8 mouse cellular contexts compared by ENCODE assay signal in the genomic region with DNA sequence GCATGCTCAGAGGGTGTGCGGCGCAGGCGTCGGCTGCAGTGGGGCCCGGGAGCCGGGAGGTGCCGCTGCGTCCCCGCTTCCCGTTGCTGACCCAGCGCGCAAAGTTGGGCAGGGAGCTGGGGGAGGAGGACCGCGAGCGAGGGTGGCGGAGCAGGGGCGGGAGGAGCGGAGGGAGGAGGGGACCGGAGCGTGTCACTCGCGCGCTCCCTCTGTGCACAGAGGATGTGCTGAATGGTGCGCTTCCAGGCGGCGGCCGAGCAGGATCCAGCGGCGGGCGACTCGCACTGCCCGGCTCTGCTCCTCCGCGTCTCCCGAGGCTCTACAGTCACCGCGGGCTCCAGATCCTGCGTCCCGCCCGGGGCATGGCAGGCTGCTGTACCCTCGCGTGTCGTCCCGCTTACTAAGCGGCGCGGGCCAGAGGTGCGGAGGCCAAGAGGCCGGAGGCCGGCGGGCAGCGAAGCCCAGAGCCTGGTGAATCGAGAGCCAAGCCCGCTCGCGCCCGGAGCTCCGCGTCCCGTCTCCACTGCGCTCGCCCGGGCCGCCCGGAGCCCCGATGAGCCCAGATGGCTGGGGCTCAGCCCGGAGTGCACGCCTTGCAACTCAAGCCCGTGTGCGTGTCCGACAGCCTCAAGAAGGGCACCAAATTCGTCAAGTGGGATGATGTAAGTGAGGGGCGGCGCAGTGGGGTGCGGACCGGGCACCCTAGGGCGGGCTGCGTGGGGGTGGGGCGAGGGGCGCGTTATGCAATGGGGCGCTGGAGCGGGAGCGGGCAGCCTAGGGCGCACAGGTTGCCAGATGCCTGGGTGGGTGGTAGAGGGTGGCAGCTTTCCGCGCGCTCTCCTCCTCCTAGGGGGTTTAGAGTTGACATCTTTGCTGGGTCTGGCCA. TPM values are rescaled to one million over a fixed set of nuclear protein-coding genes. Genes with fewer than 3 reads are reported as not detected.
A peak's percentile ranks its signal among the peaks of the same experiment; 100 is the strongest.
DNase-seq lines count a peak whose midpoint lies in the region; ATAC-seq lines count a peak whose summit lies in the region.

A gene (plus strand): TSS at position 98 of the 886 bp plus-strand sequence.

- peaks cover 11% of the 10 kb centered on the region for H3K4me1 ChIP-seq in hindbrain, embryonic 12.5 days
- peaks cover 4% of the 10 kb centered on the region; the same call in 1 of the 2 replicates for H3K4me1 ChIP-seq in lung, embryonic 16.5 days (replicated peaks; ENCODE audit: control insufficient read depth, insufficient read depth, low read length)

- H3K9ac ChIP-seq in hindbrain, embryonic 12.5 days: peak within 1 kb of the TSS; percentile 70
- peak within 1 kb of the TSS; percentile 86 for H3K9ac ChIP-seq in lung, embryonic 16.5 days (ENCODE audit: low read length)

- peaks cover 9% of the 10 kb centered on the region for H3K27me3 ChIP-seq in hindbrain, embryonic 12.5 days
- no peaks in the 10 kb centered on the region for H3K27me3 ChIP-seq in lung, embryonic 16.5 days (ENCODE audit: control insufficient read depth, insufficient read depth, low read depth, low read length)

- H3K27ac ChIP-seq in hindbrain, embryonic 12.5 days: peak within 1 kb of the TSS; percentile 79
- peak within 1 kb of the TSS; percentile 81 for H3K27ac ChIP-seq in lung, embryonic 16.5 days (ENCODE audit: low read length)

- WGBS in hindbrain, embryonic 12.5 days: under 1% methylated on average over 67 of the region's 88 CpGs
- WGBS in lung, embryonic 16.5 days: under 1% methylated on average over 82 of the region's 88 CpGs

- H3K4me3 ChIP-seq in hindbrain, embryonic 12.5 days: peak within 1 kb of the TSS; percentile 61
- H3K4me3 ChIP-seq in lung, embryonic 16.5 days (ENCODE audit: low read length): peak within 1 kb of the TSS; percentile 84

- H3K4me2 ChIP-seq in hindbrain, embryonic 12.5 days (replicated peaks): peak within 1 kb of the TSS; percentile 97
- peak within 1 kb of the TSS; percentile 95 for H3K4me2 ChIP-seq in lung, embryonic 16.5 days (ENCODE audit: low read depth, low read length)

- DNase-seq in R1 (ENCODE audit: low read depth, low spot score): peak; percentile 82
- DNase-seq in cerebellum, postnatal 25 days: peak; percentile 91 to 94
- DNase-seq in frontal cortex, postnatal 25 days (ENCODE audit: low spot score in 2 of 2): peak; percentile 70 to 83
- peak; percentile 86 to 92 for DNase-seq in layer of hippocampus, postnatal 14 days (ENCODE audit: low spot score in 2 of 2)
- DNase-seq in ovary, adult 18-20 months (ENCODE audit: low spot score): peak; percentile 81
- peak; percentile 2 for DNase-seq in thymus, postnatal 25 days

- no peaks in the 10 kb centered on the region for H3K9me3 ChIP-seq in hindbrain, embryonic 12.5 days (replicated peaks)
- no peaks in the 10 kb centered on the region for H3K9me3 ChIP-seq in lung, embryonic 16.5 days (ENCODE audit: control insufficient read depth, low read length)

- no peaks in the 10 kb centered on the region for H3K36me3 ChIP-seq in hindbrain, embryonic 12.5 days
- H3K36me3 ChIP-seq in lung, embryonic 16.5 days (ENCODE audit: control insufficient read depth, insufficient read depth, low read length): no peaks in the 10 kb centered on the region

- peak; percentile 97 for ATAC-seq in hindbrain, embryonic 12.5 days (ENCODE audit: low FRiP score)
- peak; percentile 98 for ATAC-seq in lung, embryonic 16.5 days (ENCODE audit: low read depth)

RNA-seq across cellular contexts. Expression of the gene that starts here (rescaled TPM):
- polyA plus RNA-seq in hindbrain, embryonic 12.5 days (2016; fragmentation: Nextera tagmentation; extraction: Ambion mirVana): 20.6 and 20.8 TPM in 2 replicates
- 100 to 1,000 TPM; 123 to 129 TPM for total RNA-seq in layer of hippocampus, postnatal 14 days (2021)
- polyA plus RNA-seq in lung, embryonic 16.5 days (2015; fragmentation: Nextera tagmentation; extraction: Ambion mirVana): 10.7 and 11.8 TPM in 2 replicates

Comparison
In these comparisons a context has a peak if more than half of its experiments do, and no peak if none do; other contexts are left out.
1. Peak in every context shown above with its lines: DNase-seq, ATAC-seq, H3K4me3 ChIP-seq and H3K27ac ChIP-seq.
2. DNase-seq: peak in every context shown above with its lines; median percentile 92 in cerebellum, postnatal 25 days; 89 in layer of hippocampus, postnatal 14 days; 82 in R1; 81 in ovary, adult 18-20 months; 76 in frontal cortex, postnatal 25 days; 2 in thymus, postnatal 25 days.